Mouse (Mus musculus) limb, embryonic 10.5 days (tissue): Measurements from ENCODE around the gene Cdhr5. TPM values are rescaled to one million over a fixed set of nuclear protein-coding genes. Genes with fewer than 3 reads are reported as not detected.

Experiments used
- DNase-seq: peaks from one replicate; pipeline ENCODE4 v3.0.0-alpha.2; 2017; ENCODE audit warnings: low spot score
- H3K27ac ChIP-seq: fragments of 300-500 bp; sonication (generic); 2 replicates; pipeline ENCODE4 v1.5.1; 2016; ENCODE audit warnings: mild to moderate bottlenecking
- H3K27me3 ChIP-seq: fragments of 300-500 bp; sonication (generic); 2 replicates; pipeline ENCODE4 v1.6.1; 2016; ENCODE audit warnings: low read depth, mild to moderate bottlenecking; ENCODE audit not compliant: poor library complexity, severe bottlenecking
- H3K36me3 ChIP-seq: fragments of 300-500 bp; sonication (generic); 2 replicates; pipeline ENCODE4 v1.6.1; 2016; ENCODE audit warnings: mild to moderate bottlenecking, moderate library complexity
- H3K4me1 ChIP-seq: fragments of 300-500 bp; sonication (generic); 2 replicates; pipeline ENCODE4 v1.6.1; 2016
- H3K4me3 ChIP-seq: fragments of 300-500 bp; sonication (generic); 2 replicates; pipeline ENCODE4 v1.5.1; 2016; ENCODE audit warnings: mild to moderate bottlenecking, moderate library complexity
- H3K9me3 ChIP-seq: fragments of 300-500 bp; sonication (generic); replicated peaks from 2 replicates; pipeline ENCODE4 v1.6.1; 2016; ENCODE audit warnings: mild to moderate bottlenecking
- WGBS: fragments of 180-500 bp; shearing (Covaris S2); methylation state at CpG from one replicate; pipeline ENCODE4 v1.1.7; 2016; 5-methylcytosine and 5-hydroxymethylcytosine counted together
- polyA plus RNA-seq: library from polyadenylated mRNA; unstranded; fragments of >200 nt; fragmentation: Nextera tagmentation; extraction: Ambion mirVana; gene quantifications from 2 replicates; pipeline ENCODE4 v1.2.1, GENCODE M21; 2016

Cdhr5 gene
- polyA plus RNA-seq = 0.19 TPM in 1 of 2 replicates, not detected in the other

- peak within 1 kb of the TSS; percentile 70 for H3K27ac ChIP-seq
- H3K4me1 ChIP-seq = peaks cover 44% of the 10 kb centered on the region
- 0 out of 2 replicates have a peak within 1 kb of the TSS, but pooled peaks have one; percentile 8 for H3K4me3 ChIP-seq
- 26% methylated on average over 11 of the region's 11 CpGs for WGBS
- DNase-seq = no peak
- H3K9me3 ChIP-seq = no peaks in the 10 kb centered on the region
- peaks cover 18% of the 10 kb centered on the region for H3K27me3 ChIP-seq
- H3K36me3 ChIP-seq = no peaks in the 10 kb centered on the region
Observed at GRCm38 (mm10) chr7:141276546-141276945, at the start of gene Cdhr5. Gene Cdhr5 (minus strand): TSS chr7:141276786.

DNA sequence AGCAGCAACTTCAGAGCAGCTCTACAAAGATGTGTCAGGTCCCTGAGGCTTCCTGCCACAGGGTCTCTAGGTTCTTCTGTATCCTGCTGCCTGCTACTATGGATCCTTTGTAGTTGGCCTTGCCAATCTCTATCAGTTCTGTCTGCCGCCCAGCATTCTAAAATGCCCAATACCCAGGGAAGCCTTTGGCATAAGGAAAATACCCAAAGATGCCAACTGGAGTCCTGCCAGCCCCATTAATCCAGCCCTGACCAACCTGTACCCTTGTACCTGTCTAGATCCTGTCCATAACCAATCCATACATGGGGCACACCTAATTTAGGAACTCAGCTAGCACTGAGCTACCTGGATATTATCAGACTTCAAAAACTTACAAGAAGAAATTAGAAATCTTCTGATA lies 48.1 kb upstream of the Cdhr5 start:
- Histone ChIP-seq H3K9me3 (no peaks in the 10 kb centered on the region), H3K27ac (no peak overlapping the region), H3K27me3 (no peaks in the 10 kb centered on the region), H3K36me3 (peaks cover 55% of the 10 kb centered on the region), H3K4me3 (no peak overlapping the region), H3K4me1 (peaks cover 29% of the 10 kb centered on the region)
- 100% methylated on average over 1 of the region's 1 CpGs for WGBS
- DNase-seq = no peak

DNA sequence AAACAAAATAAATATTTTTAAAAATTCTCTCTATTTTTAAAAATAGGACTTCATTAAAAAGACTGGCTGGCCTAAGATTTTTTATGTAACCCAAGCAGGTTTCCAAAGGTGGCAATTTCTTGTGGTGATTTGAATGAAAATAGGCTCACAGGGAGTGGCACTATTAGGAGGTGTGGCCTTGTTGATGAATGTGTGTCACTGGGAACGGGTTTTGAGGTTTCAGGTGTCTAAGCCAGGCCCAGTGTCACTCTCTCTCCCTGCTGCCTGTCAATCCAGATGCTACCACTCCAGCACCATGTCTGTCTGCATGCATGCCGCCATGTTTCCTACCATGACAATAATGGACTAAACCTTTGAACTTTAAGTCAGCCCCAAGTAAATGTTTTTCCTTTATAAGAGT lies 42.9 kb upstream of the Cdhr5 start:
- WGBS = 76% methylated on average over 2 of the region's 2 CpGs
- Histone ChIP-seq H3K36me3 (peaks cover 100% of the 10 kb centered on the region), H3K27me3 (no peaks in the 10 kb centered on the region), H3K9me3 (no peaks in the 10 kb centered on the region), H3K4me1 (no peaks in the 10 kb centered on the region), H3K27ac (no peak overlapping the region), H3K4me3 (no peak overlapping the region)
- DNase-seq = no peak

GRCm38 (mm10) chr7:141317619-141318132 lies 41.1 kb upstream of the Cdhr5 start:
- Histone ChIP-seq H3K4me1 (no peaks in the 10 kb centered on the region), H3K27ac (no peak overlapping the region), H3K9me3 (no peaks in the 10 kb centered on the region), H3K4me3 (no peak overlapping the region), H3K36me3 (peaks cover 100% of the 10 kb centered on the region), H3K27me3 (no peaks in the 10 kb centered on the region)
- DNase-seq = no peak
- WGBS = 79% methylated on average over 1 of the region's 1 CpGs

DNA sequence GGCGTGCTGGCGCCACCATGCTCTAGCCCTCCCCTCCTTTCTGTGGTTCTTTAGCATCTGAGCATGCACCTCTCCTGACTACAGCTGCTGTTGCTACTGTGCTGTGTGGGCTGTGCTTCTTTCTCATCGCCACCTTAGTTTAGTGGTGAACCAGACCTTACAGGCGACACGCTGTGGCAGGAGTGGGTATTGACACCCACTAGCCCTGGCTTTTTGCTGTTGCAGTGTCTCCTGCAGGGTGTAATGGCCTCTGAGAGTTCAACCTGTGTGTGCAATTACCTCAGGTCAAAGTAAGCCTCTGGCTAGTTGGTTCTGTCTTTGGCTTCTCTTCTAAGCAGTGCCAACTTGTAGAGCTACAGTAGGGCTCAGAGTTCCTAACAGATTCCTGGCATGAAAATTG lies 39.4 kb upstream of the Cdhr5 start:
- peaks cover 100% of the 10 kb centered on the region for H3K36me3 ChIP-seq
- H3K4me1 ChIP-seq = no peaks in the 10 kb centered on the region
- no peak overlapping the region for H3K4me3 ChIP-seq
- no peaks in the 10 kb centered on the region for H3K27me3 ChIP-seq
- no peaks in the 10 kb centered on the region for H3K9me3 ChIP-seq
- no peak for DNase-seq
- 81% methylated on average over 5 of the region's 5 CpGs for whole genome bisulfite sequencing
- no peak overlapping the region for H3K27ac ChIP-seq

DNA sequence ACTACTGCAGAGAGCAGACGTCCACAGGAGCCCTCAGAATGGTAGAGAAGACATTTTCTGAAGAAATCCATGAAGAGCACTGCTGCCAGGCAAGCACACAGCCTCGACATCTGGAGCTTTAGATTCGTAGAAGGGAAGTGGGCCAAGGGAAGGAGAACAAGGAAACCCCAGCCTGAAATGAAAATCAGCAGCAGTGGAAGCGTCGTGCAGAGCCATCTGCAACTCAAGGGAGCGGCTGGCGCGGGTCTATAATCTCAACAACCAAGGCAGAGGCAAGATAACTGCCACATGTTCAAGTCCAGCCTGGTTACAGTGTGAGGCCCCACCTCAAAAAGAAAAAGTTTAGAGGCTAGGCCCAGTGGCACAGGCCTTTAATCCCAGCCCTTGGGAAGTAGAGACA lies 38.5 kb upstream of the Cdhr5 start:
- DNase-seq = no peak
- Histone ChIP-seq H3K4me1 (no peaks in the 10 kb centered on the region), H3K27ac (no peak overlapping the region), H3K27me3 (no peaks in the 10 kb centered on the region), H3K9me3 (no peaks in the 10 kb centered on the region), H3K4me3 (no peak overlapping the region), H3K36me3 (peaks cover 100% of the 10 kb centered on the region)
- 93% methylated on average over 8 of the region's 8 CpGs for WGBS

DNA sequence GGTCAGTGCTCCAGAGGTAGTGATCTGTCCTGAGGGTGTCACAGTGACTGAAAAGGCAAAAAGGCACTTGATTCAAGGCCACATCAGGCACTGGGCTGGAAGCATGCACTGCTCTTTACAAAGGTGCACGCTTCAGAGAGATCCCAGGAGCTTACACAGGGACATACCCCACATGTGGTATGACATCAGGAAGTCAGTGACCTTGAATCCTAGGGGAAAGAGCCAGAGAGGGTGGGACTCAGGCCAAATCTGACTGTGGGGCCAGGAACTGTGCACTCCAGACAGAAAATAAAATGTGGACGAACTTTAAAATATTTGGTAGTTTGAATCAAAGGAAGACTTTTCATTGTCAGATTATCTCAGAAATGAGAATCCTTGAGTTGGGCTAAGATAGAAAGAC lies 37.8 kb upstream of the Cdhr5 start:
- Histone ChIP-seq H3K27me3 (no peaks in the 10 kb centered on the region), H3K27ac (no peak overlapping the region), H3K36me3 (peaks cover 100% of the 10 kb centered on the region), H3K4me1 (no peaks in the 10 kb centered on the region), H3K9me3 (no peaks in the 10 kb centered on the region), H3K4me3 (no peak overlapping the region)
- WGBS = 93% methylated on average over 2 of the region's 2 CpGs
- DNase-seq = no peak

- DNase-seq = no peak
- no peak overlapping the region for H3K4me3 ChIP-seq
- H3K9me3 ChIP-seq = no peaks in the 10 kb centered on the region
- H3K36me3 ChIP-seq = peaks cover 99% of the 10 kb centered on the region
- H3K27ac ChIP-seq = no peak overlapping the region
- no peaks in the 10 kb centered on the region for H3K27me3 ChIP-seq
- WGBS = 84% methylated on average over 4 of the region's 4 CpGs
- no peaks in the 10 kb centered on the region for H3K4me1 ChIP-seq
Observed at GRCm38 (mm10) chr7:141304537-141304936, 28.0 kb upstream of the Cdhr5 start.

- 96% methylated on average over 1 of the region's 1 CpGs for WGBS
- Histone ChIP-seq H3K4me3 (no peak overlapping the region), H3K9me3 (no peaks in the 10 kb centered on the region), H3K36me3 (peaks cover 97% of the 10 kb centered on the region), H3K27me3 (no peaks in the 10 kb centered on the region), H3K4me1 (no peaks in the 10 kb centered on the region), H3K27ac (no peak overlapping the region)
- DNase-seq = no peak
Observed at GRCm38 (mm10) chr7:141302702-141303268, 26.2 kb upstream of the Cdhr5 start.

DNA sequence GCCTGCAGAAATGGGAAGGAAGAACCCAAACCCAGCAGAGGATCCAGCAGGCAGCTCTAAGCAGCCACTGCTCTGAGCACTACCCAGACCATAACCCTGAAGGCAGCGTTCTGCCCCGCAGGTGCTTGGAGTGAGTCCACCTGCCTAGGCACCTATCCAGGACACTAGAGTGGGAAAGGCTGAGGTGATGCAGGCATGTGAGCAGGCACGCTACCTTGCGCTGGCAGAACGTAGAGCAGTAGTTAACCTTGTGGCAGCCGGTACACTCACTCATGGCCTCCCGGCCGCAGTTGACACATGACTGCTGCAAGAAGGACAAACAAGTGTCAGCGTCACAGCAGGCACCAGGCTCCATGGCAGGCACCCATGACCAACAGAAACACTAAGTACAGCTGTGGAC lies 24.8 kb upstream of the Cdhr5 start:
- peaks cover 97% of the 10 kb centered on the region for H3K36me3 ChIP-seq
- peaks cover 6% of the 10 kb centered on the region for H3K27me3 ChIP-seq
- H3K27ac ChIP-seq = no peak overlapping the region
- no peak overlapping the region for H3K4me3 ChIP-seq
- no peak for DNase-seq
- H3K9me3 ChIP-seq = no peaks in the 10 kb centered on the region
- no peaks in the 10 kb centered on the region for H3K4me1 ChIP-seq
- 98% methylated on average over 9 of the region's 9 CpGs for WGBS

GRCm38 (mm10) chr7:141299175-141299574 lies 22.6 kb upstream of the Cdhr5 start:
- H3K36me3 ChIP-seq = peaks cover 75% of the 10 kb centered on the region
- no peak for DNase-seq
- WGBS = 95% methylated on average over 8 of the region's 8 CpGs

GRCm38 (mm10) chr7:141297926-141298650 lies 21.5 kb upstream of the Cdhr5 start:
- no peak overlapping the region for H3K27ac ChIP-seq
- H3K9me3 ChIP-seq = no peaks in the 10 kb centered on the region
- H3K27me3 ChIP-seq = peaks cover 39% of the 10 kb centered on the region
- H3K4me3 ChIP-seq = no peak overlapping the region
- DNase-seq = no peak
- whole genome bisulfite sequencing = 85% methylated on average over 3 of the region's 3 CpGs
- peaks cover 64% of the 10 kb centered on the region for H3K36me3 ChIP-seq
- H3K4me1 ChIP-seq = peaks cover 16% of the 10 kb centered on the region

More at GRCm38 (mm10) chr7:141299175-141299574, 22.6 kb upstream of the Cdhr5 start:
- no peak overlapping the region for H3K4me3 ChIP-seq
- H3K27ac ChIP-seq = no peak overlapping the region
- H3K9me3 ChIP-seq = no peaks in the 10 kb centered on the region
- H3K4me1 ChIP-seq = peaks cover 7% of the 10 kb centered on the region
- peaks cover 29% of the 10 kb centered on the region for H3K27me3 ChIP-seq

DNA sequence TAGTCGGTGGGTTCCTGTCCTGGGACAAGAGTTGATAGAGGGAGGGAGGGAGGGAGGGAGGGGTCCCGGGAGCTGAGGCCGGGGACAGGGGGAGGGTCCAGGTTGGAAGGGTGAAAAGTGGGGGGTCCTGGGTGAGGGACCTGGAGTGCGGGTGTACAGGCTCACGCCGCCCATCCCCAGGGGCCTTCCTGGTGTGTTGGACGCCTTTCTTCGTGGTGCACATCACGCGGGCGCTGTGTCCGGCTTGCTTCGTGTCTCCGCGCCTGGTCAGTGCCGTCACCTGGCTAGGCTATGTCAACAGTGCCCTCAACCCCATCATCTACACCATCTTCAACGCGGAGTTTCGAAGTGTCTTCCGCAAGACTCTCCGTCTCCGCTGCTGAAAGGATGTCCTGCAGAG lies 17.9 kb upstream of the Cdhr5 start:
- Histone ChIP-seq H3K36me3 (peaks cover 28% of the 10 kb centered on the region), H3K27ac (peak overlapping the region; percentile 48; the same call in 1 of the 2 replicates), H3K4me1 (peaks cover 31% of the 10 kb centered on the region), H3K4me3 (peak overlapping the region; percentile 49), H3K9me3 (no peaks in the 10 kb centered on the region), H3K27me3 (peaks cover 74% of the 10 kb centered on the region)
- 10% methylated on average over 22 of the region's 22 CpGs for WGBS
- DNase-seq = peak; percentile 60
